Comparison of ENCODE assay signal across 19 mouse cellular contexts in the genomic region with DNA sequence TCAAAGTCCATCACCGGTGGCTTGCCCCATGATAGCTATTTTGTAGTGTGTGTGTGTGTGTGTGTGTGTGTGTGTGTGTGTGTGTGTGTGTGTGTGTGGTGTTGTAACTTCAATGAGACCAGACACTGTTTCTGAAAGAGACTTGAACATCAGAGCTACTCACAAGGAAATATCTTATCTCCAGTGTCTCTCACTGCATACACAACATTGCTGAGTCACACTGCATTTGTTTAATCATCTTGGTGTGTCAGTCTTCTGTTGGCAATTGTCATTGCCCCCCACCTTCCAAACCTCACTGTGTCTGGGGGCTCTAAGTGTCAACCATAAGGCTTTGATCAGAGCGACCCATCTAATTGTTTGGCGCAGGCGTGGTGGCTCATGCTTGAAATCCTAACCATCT. TPM values are rescaled to one million over a fixed set of nuclear protein-coding genes. Genes with fewer than 3 reads are reported as not detected.
"Had no signal": no experiment of that assay in that cellular context is flagged by ENCODE, and none has a peak within 500 bp of the region (broad histone marks: within the 10 kb centered on the region; RNA-seq: fewer than 3 reads in every experiment).

No protein-coding gene starts in this region.

- H3K4me2 ChIP-seq: liver, embryonic 12.5 days; lung, embryonic 14.5 days; midbrain, embryonic 11.5 days; midbrain, embryonic 15.5 days; neural tube, embryonic 12.5 days; neural tube, embryonic 15.5 days; stomach, embryonic 15.5 days had no signal

- H3K27ac ChIP-seq: kidney, postnatal 0 days; layer of hippocampus, adult 2 months; liver, embryonic 12.5 days; macrophage; midbrain, embryonic 15.5 days; neural tube, embryonic 12.5 days; neural tube, embryonic 15.5 days; stomach, embryonic 15.5 days had no signal

- H3K9ac ChIP-seq: liver, embryonic 12.5 days; lung, embryonic 14.5 days; midbrain, embryonic 15.5 days; neural tube, embryonic 12.5 days; neural tube, embryonic 15.5 days; stomach, embryonic 15.5 days had no signal

- H3K36me3 ChIP-seq: liver, embryonic 12.5 days; midbrain, embryonic 15.5 days; neural tube, embryonic 12.5 days; neural tube, embryonic 15.5 days; stomach, embryonic 15.5 days had no signal

- DNase-seq: kidney, adult 2 months; kidney, postnatal 25 days; layer of hippocampus, adult 9-11 months; lung, embryonic 14.5 days; right cerebral cortex, postnatal 25 days; spleen, adult 18-20 months; thymus, postnatal 25 days had no signal

- H3K9me3 ChIP-seq: liver, embryonic 12.5 days; megakaryocyte, embryonic 14.5 days; midbrain, embryonic 15.5 days; neural tube, embryonic 12.5 days; neural tube, embryonic 15.5 days; stomach, embryonic 15.5 days had no signal

- ATAC-seq: intestine, embryonic 16.5 days; liver, embryonic 12.5 days; lung, postnatal 0 days; midbrain, embryonic 15.5 days had no signal

- H3K4me3 ChIP-seq: layer of hippocampus, adult 2 months; liver, embryonic 12.5 days; megakaryocyte, embryonic 14.5 days; midbrain, embryonic 15.5 days; neural tube, embryonic 12.5 days; neural tube, embryonic 15.5 days; stomach, embryonic 15.5 days had no signal

- H3K27me3 ChIP-seq: liver, embryonic 12.5 days; megakaryocyte, embryonic 14.5 days; neural tube, embryonic 12.5 days; neural tube, embryonic 15.5 days; stomach, embryonic 15.5 days had no signal

- H3K4me1 ChIP-seq: midbrain, embryonic 15.5 days; neural tube, embryonic 12.5 days; neural tube, embryonic 15.5 days; stomach, embryonic 15.5 days had no signal

RNA-seq across cellular contexts. Expression of a gene that starts 13.0 kb away (rescaled TPM):
- polyA plus RNA-seq: macrophage had no signal
